Mouse (Mus musculus) T-helper 17 cell (primary cell): ENCODE results near the gene Snx11.
"Not testable (repeated sequence)": the region's sequence is repeated elsewhere in the genome, so short reads cannot be mapped to it uniquely, and the experiment has no call there.

Experiments used
- in situ Hi-C, 2 experiments: fragments of 300-600 bp; cut with MboI, MseI; formaldehyde crosslinking; loops; 1 replicate in 1 of 2; 2 replicates in 1 of 2; pipeline ENCODE4 v1.15.1; 2025; ENCODE audit warnings: high pct_unique_total_duplicates in 2 of 2

Snx11 gene

DNA sequence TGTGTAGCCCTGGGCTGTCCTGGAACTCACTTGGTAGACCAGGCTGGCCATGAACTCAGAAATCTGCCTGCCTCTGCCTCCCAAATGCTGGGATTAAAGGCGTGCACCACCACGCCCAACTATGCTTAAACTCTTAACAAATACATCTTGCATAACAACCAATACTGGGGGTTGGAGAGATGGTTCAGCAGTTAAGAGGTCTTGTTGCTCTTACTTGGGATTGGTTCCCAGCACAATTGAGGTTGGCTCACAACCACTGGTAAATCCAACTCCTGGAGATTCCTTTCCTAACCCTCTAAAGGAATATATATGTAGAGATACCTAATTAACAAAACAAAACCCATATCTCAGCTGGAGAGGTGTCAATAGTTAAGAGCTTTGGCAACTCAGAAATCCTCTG is 18.7 kb upstream of the Snx11 start:
- in situ Hi-C loops, result loop anchor here in 1 of 2 experiments (10.0 kb wide), 1 partner anchor 1711 kb away; no protein-coding TSS in a partner anchor

GRCm38 (mm10) chr11:96795491-96795890 is 18.1 kb upstream of the Snx11 start:
- in situ Hi-C loops, result loop anchor here in 1 of 2 experiments (10.0 kb wide), 1 partner anchor 1711 kb away; no protein-coding TSS in a partner anchor

GRCm38 (mm10) chr11:96790681-96791080 is 13.3 kb upstream of the Snx11 start:
- in situ Hi-C loops, result loop anchor here in 1 of 2 experiments (10.0 kb wide), 1 partner anchor 1706 kb away; no protein-coding TSS in a partner anchor

GRCm38 (mm10) chr11:96789990-96790389 is 12.6 kb upstream of the Snx11 start:
- in situ Hi-C loops, result loop anchor here in 1 of 2 experiments (10.0 kb wide), 1 partner anchor 1705 kb away; no protein-coding TSS in a partner anchor

DNA sequence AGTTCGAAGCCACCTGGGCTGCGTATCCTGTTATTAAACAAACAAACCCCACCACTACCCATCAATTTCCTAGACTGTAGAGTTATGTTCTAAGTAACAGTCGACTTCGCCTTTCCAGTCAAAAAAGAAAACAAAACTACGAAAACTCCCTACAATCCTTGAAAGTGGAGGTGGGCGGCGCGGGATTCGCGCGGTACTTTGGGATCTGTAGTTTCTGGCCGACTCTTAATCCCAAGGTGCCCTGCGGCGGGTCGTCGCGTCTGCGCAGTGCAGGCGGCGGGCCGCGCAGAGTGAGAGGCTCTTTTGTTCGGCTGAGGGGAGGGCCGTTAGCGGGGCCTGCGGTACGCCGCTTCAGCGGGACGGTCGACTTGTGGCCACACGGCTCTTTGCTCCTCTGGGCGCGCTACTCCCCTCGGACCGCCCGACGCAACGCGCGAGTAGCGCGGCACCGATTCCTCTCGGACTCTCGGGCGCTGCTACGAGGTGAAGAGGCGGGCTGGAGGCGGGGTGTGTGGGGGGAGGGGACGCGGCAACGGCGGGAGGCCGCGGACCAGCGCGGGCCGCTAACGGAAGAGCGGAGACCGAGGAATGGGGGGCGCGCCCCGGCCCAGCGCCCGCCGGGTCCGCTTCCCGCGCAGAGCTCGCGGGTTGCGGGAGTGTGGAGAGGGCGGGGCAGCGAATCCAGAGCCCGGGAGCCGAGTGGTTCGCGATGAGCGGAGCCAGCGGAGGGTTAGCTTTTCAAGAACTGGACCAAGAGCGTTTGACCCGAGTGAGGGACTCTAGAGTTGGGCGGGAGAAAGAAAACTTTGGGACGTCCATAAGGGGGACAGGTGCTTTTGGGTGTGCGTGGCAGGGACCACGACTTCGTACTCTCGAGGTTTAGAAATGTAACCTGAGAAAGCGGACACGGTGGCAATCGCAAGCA is 11.8 kb upstream of the Snx11 start, which contains the start of gene Cbx1:
Gene Cbx1, plus strand, starts transcription at position 257 of the 925 bp plus-strand sequence.
- in situ Hi-C loops, result no loop called here

DNA sequence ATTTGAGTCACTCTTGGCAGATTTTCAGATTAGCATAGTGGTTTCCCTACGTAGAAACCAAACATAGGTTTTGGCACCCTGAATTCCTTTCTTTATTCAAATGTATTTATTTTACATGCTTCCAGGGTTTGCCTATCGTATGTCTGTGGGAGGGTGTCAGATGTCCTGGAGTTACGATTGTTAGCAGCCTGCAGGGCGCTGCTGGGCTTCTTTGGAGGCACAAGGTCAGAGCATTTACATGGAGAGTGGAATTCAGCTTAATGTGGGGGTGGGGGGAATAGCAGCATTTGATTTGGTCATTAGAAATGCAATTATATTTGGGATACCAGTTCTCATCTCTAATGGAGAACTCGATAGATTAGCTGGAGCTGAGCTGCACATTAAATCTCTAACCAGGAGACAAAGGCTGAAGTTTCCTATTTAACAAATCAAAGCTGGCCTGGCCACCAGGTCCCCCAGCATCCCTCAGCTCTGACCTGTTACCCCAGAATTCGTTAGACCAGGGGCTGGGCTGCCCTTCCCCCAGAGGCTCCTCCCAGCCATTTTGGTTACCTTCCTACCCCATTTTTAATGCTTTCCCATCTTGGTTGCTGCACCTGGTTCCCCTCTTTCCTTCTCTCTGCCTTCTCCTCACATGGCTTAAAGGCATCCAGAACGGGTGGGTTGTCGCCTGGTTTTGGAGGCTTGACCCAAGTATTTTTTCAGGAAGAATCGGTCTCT is 9.5 kb upstream of the Snx11 start:
- in situ Hi-C loops, result no loop called here

DNA sequence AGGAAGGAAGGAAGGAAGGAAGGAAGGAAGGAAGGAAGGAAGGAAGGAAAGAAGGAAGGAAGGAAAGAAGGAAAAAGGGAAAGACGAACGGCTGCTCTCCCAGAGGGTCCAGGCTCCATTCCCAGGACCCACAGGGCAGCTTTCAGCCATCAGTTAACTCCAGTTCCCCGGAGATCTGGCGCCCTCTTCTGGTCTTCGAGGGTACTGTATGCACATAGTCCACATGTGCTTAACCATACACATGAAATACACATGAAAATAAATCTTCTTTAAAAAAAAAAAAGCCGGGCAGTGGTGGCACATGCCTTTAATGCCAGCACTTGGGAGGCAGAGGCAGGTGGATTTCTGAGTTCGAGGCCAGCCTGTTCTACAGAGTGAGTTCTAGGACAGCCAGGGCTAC is 7.5 kb upstream of the Snx11 start:
- in situ Hi-C loops, result loop anchor here (5.0 kb wide), 1 partner anchor 77 kb away; no protein-coding TSS in a partner anchor

- in situ Hi-C loops, result loop anchor here (5.0 kb wide), 1 partner anchor 81 kb away; no protein-coding TSS in a partner anchor
Observed at GRCm38 (mm10) chr11:96781425-96781824, 4.1 kb upstream of the Snx11 start.

- in situ Hi-C loops, result loop anchor here (5.0 kb wide), 1 partner anchor 82 kb away; no protein-coding TSS in a partner anchor
Observed at GRCm38 (mm10) chr11:96780306-96780705, 2.9 kb upstream of the Snx11 start.

DNA sequence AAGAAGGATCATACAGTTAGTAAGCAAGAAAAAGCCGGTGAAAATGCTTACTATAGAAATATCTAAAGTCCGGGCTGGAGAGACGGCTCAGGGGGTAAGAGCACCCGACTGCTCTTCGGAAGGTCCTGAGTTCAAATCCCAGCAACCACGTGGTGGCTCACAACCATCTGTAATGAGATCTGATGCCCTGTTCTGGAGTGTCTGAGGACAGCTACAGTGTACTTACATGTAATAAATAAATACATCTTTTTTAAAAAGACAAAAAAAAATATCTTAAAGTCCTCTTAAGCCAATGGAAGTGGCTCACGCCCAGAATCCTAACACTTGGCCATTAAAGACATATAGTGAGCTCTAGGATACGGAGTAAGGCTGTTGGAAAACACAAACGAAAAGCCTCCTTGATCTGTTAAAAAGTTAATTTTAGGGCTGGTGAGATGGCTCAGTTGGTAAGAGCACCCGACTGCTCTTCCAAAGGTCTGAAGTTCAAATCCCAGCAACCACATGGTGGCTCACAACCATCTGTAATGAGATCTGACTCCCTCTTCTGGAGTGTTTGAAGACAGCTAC is 785 bp upstream of the Snx11 start:
- in situ Hi-C loops, result not testable (repeated sequence)

- in situ Hi-C loops, result no loop called here
Observed at GRCm38 (mm10) chr11:96776068-96776467, 1.3 kb downstream of the Snx11 start.

GRCm38 (mm10) chr11:96775665-96776064 is 1.7 kb downstream of the Snx11 start:
- in situ Hi-C loops, result no loop called here

GRCm38 (mm10) chr11:96775063-96775462 is 2.3 kb downstream of the Snx11 start:
- in situ Hi-C loops, result no loop called here

DNA sequence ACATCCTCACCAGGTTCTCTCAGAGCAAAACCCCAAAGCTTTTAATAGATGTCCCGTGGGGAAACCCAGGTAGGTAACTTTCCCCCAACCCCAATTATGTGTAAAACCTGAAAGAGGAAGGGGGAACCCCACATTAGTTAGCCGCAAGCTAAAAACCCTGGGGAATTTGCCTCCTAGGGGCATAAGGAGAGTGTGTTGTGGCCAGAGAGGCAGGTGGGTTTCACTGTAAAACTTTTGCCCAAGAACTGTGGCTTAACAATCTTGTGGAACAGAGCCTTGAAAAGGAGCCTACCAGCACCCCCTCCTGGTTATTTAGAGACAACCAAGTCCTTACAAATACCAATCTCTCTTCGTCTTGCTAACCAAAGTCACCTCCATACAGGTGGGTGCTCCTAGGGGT is 2.8 kb downstream of the Snx11 start:
- in situ Hi-C loops, result no loop called here

DNA sequence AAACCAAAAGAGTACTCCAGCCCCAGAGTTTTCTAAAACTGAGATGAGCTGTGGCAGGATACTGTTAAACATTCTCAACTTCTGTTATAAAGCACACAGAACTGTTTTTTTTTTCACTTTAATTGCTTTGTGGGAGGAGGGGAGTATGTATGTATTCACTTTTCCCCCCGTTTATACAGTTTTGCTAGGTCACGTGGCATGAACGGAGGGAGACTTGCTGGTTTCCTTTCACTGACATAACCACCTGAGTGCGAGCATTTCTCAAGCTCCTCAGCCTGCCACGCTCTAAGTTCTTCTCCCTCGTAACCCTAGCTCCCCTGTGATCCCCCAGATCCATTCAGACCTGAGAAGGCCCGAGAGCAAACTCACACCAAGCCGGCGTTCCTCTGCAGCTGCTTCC is 4.9 kb downstream of the Snx11 start:
- in situ Hi-C loops, result no loop called here

DNA sequence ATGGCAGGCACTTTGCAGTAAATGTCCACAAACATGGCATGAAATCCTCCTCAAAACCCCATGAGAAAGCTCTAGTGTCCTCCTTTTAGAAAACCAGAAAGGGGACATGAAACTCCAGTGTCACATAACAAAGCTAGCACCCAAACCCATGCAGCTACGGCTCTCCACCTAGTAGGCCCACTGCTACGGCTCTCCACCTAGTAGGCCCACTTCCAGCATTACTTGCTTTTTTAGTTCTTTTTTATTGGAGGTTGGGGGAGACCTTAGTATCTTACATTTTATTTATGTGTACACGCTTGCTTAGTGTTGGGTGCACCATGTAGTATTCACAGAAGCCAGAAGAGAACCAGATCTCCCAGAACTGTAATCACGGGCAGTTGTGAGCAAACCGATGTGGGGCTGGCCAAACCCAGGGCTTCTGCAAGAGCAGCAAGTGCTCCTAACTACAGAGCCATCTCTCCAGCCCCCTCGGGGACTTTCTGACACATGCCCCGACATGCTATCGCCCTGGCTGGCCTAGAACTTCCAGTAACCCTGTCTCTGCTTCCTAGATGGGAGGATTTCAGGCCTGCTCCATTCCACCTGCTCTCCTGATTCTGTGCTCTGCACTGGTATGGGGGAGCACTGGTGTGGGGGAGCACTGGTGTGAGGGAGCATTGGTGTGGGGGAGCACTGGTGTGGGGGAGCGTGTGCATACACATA is 5.9 kb downstream of the Snx11 start:
- in situ Hi-C loops, result no loop called here

GRCm38 (mm10) chr11:96768240-96768639 is 9.1 kb downstream of the Snx11 start:
- in situ Hi-C loops, result no loop called here

- in situ Hi-C loops, result no loop called here
Observed at GRCm38 (mm10) chr11:96767096-96767495, 10.3 kb downstream of the Snx11 start.

DNA sequence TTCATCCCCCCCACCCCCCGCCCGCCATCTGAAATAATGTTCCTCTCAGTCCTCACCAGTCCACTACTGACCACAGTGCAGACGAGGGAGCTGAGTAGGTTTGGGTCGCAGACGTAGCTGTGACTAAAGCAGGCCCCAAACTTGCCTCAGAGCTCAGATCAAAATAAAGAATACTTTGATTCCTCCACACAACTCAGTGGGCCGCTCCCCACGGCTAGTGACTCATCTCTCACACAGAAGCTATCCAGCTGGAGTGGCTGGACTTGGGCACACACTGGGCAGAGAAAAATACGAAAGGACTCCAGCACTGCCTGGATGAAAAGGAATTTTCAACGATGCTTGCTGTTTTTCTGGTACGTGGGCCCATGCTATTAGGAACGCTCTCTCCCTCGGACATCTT is 10.8 kb downstream of the Snx11 start:
- in situ Hi-C loops, result no loop called here

GRCm38 (mm10) chr11:96765645-96766044 is 11.7 kb downstream of the Snx11 start:
- in situ Hi-C loops, result no loop called here
